Mouse (Mus musculus): ENCODE results near the gene Vmn1r27.

The Vmn1r27 gene

GRCm38 (mm10) chr6:58218721-58219120 lies at the start of gene Vmn1r27:
Gene Vmn1r27 (minus strand): TSS chr6:58218821.
- no peak for DNase-seq (ENCODE audit: low spot score)

GRCm38 (mm10) chr6:58261737-58262136 lies 43.1 kb upstream of the Vmn1r27 start, which contains the start of gene Vmn1r28:
Gene Vmn1r28 (plus strand): TSS chr6:58262037.
- no peak for DNase-seq (ENCODE audit: low spot score)

GRCm38 (mm10) chr6:58216119-58216518 lies 2.5 kb downstream of the Vmn1r27 start:
- no peak for DNase-seq (ENCODE audit: low spot score)
